Mouse (Mus musculus) urinary bladder, postnatal 14 days (tissue): ENCODE measurements around the gene Camta1.

ENCODE experiments used
- DNase-seq: peaks from one replicate; pipeline ENCODE4 v3.0.0; 2021; ENCODE audit warnings: low spot score

Gene Camta1

DNA sequence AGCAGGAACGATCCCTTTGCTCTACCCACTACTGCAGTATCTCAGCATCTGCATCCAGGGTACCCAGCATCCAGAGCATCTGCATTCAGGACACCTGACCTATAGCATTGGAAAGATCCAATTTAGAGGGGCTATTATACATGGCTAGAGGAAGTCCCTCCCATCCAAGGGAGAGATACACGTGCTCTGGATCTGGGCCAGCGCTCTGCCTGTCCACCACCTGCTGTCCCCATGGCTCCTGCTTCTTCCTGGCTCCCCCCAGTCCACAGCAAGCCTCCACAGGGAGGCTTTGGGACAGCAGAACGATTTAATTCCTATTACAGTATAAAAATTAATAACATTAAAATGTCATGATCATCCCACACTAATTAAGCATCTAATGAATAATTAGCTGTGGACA, 605.1 kb downstream of the Camta1 start:
- DNase-seq = no peak

DNA sequence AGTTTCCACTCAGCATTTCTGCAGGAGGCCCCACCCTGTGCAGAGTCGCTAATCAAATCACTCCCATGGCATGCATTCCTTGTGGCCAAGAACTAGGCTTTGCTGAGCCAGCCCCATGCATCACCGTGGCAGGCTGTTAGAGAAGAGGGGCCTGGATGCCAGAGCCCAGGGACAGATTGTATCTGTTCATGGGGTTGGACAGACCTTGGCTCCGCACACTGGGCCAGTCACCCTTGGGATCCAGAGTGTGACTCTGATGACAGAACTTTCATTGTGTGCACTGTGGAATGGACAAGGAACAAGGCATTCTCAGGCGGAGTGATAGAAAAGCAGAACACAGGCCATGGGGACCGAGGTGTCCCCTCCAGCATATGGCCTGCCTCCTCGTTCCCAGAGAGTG, 610.9 kb downstream of the Camta1 start:
- DNase-seq = no peak

- DNase-seq = no peak
These were observed 616.4 kb downstream of the Camta1 start for GRCm38 (mm10) chr4:151245068-151245797.

DNA sequence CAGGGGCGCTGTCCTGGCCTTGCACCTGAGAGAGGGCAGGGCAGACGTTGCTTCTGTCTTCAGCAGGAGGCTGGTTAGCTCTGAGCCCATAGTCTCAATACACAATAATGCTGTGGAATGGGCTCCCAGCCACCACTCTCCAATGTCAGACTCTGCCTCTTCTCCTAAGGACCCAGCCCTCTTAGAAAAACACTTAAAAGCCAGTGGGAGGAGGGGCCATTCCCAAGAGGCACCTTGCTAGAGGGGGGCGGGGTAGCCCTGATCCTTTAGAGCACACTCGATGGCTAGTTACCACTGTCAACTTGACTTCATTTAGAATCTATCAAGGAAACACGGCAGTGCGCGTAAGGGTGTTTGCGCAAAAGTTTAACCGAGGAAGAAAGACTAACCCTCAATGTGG, 618.2 kb downstream of the Camta1 start:
- no peak for DNase-seq

GRCm38 (mm10) chr4:151242751-151243150, 618.9 kb downstream of the Camta1 start:
- peak; percentile 8 for DNase-seq

- no peak for DNase-seq
These were observed 621.2 kb downstream of the Camta1 start for GRCm38 (mm10) chr4:151240465-151240864.

- DNase-seq = no peak
These were observed 622.5 kb downstream of the Camta1 start for GRCm38 (mm10) chr4:151238970-151239684.

- DNase-seq = no peak
These were observed 624.2 kb downstream of the Camta1 start for GRCm38 (mm10) chr4:151237501-151237900.

- no peak for DNase-seq
These were observed 626.7 kb downstream of the Camta1 start for GRCm38 (mm10) chr4:151234981-151235380.

DNA sequence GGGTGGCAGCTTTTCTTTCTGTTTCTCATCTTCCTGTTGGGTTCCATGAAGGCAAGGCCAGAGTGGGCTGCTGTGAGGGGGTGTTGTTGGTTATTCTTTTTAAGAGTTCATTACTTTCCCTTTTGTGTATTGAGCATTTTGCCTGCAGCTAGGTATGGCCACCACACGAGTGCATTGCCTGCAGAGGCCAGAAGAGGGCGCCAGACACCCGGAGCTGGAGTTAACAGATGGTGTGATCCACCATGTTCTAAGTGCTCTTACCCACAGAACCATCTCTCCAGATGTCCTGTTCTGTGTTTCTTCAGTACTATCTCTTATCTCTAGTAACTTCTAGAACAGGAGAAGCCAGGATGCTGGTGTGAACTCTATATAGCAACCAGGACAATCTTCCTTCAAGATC, 629.6 kb downstream of the Camta1 start:
- no peak for DNase-seq

DNA sequence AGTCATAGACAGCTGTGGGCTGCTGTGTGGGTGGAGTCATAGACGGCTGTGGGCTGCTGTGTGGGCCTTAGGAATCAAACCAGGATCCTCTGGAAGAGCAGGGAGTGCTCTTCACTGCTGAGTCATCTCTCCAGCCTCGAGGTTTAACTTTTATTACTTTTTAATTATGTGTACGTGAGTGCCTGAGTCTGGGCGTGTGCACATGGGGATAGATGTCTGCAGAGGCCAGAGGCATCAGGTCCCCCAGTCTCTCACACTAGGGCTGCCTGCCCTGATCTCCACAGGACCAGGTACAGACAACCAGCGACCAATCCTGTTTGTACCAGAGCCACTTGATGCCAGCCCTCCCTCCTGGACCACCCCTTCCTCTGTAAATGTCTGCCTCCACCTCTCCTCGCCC, 632.6 kb downstream of the Camta1 start:
- DNase-seq = no peak

GRCm38 (mm10) chr4:151226496-151226895, 635.2 kb downstream of the Camta1 start:
- no peak for DNase-seq

DNA sequence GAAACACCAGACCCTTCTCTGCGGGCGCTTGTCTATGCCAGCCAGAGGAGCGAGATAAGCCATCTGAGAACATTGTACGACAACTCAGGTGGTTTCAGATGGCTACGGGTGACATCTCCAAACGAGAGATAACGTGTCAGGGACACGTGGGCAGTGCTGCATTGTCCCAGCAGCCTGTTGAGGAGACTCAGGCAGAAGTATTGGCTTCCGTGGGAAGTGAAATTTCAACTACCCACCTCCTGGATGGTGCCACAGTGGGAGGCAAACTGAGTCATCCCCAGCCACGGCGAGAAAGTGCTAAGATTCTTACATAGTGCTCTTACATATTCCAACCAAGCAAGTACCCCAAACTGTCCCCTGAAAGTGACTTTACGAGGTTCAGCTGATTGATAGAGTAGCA, 637.7 kb downstream of the Camta1 start:
- no peak for DNase-seq

- no peak for DNase-seq
These were observed 638.2 kb downstream of the Camta1 start for GRCm38 (mm10) chr4:151223263-151223996.

DNA sequence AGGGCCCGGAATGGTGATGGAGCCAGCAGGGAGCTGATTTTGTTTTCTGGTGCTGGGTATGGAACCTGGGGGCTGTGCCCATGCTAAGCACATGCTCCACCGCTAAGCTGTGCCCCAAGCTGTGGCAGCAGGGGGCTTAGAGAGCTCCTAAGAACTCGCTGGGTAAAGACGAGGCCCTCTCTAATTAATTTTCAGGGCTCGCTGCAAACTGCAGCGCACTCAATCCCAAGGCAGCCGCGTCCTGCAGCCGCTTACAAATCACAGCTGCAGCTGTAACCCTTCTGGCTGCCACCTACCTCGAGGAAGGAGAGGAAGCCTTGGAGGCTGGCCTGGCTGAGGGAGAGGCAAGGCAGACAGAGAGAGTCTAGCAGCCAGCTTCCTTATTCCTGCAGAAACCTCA, 639.0 kb downstream of the Camta1 start:
- no peak for DNase-seq

DNA sequence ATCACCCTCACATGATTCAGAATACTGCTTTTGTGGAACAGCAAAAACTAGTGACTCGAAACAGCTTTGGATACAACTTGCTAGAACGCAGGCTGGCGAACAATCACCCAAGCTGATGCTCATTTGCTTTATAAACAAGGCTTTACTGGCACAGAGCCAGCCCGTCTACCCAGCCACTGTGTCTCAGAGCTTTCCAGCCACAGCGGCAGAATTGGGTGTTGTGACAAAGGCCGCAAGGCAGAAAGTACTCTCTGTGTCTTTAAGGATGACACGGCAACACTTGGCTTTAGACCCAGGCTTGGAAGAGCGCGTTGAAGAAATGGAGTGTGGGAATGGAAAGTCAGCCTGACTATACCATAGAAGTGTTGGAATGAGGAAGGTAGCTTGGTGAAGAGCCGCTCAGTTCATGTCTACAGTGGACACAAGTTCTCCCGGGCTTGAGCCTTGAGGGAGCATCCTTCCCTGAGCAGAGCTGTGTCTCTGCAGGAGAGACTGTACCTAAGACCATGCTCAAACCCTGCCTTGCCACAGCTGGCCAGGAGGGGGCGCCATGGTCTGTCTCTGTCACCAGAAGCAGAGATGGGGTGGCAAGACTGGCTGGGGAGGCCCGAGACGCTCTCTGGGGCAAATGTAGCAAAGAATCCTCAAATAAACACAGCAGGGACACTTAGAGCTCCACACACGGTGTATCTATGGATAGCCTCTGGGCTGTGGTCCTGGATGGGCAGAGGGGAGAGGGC, 645.0 kb downstream of the Camta1 start:
- DNase-seq = no peak

GRCm38 (mm10) chr4:151215866-151216265, 645.8 kb downstream of the Camta1 start:
- no peak for DNase-seq

- DNase-seq = no peak
These were observed 646.5 kb downstream of the Camta1 start for GRCm38 (mm10) chr4:151215179-151215578.

- no peak for DNase-seq
These were observed 648.2 kb downstream of the Camta1 start for GRCm38 (mm10) chr4:151213475-151213874.

- no peak for DNase-seq
These were observed 649.7 kb downstream of the Camta1 start for GRCm38 (mm10) chr4:151211992-151212391.

DNA sequence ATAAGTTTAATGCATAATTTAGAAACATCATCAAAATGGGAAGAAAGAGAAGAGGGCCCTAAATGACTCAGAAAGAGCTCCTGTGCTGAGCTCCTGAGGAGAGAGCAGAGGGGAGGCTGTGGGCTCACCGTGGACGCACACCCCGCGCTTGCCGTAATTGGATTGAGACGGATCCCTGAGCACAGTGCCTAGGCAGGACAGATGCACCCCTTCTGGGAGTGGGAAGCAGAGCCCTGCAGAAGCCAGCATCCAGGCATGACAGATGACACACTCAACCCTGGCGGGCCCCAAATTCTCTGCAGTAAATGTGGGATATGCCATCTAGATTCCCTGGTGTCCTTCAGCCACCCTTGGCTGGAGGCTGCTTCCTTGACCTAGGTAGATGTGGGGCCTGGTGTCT, 654.1 kb downstream of the Camta1 start:
- DNase-seq = no peak

DNA sequence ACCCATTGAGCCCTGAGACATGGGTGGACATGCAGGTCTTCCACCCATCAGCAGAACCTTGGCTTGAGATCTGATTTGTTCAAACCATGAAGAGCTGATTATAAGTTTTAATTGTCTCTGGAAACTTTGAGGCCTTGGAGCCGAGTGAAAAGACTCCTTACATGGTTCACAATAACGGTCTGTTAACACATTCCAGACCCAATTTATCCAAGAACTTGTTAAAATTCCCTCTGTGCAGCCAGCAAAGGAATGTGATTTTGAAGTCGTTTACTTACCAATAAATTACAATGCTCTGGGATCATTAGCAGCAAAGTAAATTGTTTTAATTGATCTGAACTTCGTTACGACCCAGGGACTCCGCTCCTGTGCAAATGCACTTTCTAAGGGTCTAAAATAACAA, 658.8 kb downstream of the Camta1 start:
- DNase-seq = no peak
